8 mouse cellular contexts compared by ENCODE assay signal in genomic region chr3:49866061-49866515, GRCm38 (mm10).
DNase-seq lines count a peak whose midpoint lies in the region; ATAC-seq lines count a peak whose summit lies in the region.

No protein-coding gene starts in this region.

- 6% methylated on average over 11 of the region's 11 CpGs for WGBS in hindbrain, embryonic 10.5 days

- no peaks in the 10 kb centered on the region for H3K9me3 ChIP-seq in hindbrain, embryonic 10.5 days

- no peak for ATAC-seq in erythroid progenitor cell, adult 5-6 weeks (replicated peaks; ENCODE audit: low FRiP score, poor library complexity, severe bottlenecking)

- no peaks in the 10 kb centered on the region for H3K27me3 ChIP-seq in hindbrain, embryonic 10.5 days (ENCODE audit: insufficient read depth, poor library complexity, severe bottlenecking)

- peak; percentile 32 for DNase-seq in Muller cell, postnatal 12 days (ENCODE audit: inconsistent ontology term)
- peak; percentile 90 for DNase-seq in embryo, embryonic 10 days (ENCODE audit: low spot score)
- DNase-seq in hindbrain, embryonic 10.5 days (ENCODE audit: low spot score): peak; percentile 90
- DNase-seq in lung, postnatal 4 days: peak; percentile 36 to 63
- no peak for DNase-seq in adrenal gland, postnatal 25 days
- DNase-seq in frontal cortex, adult 2 months (ENCODE audit: extremely low spot score in 1 of 2, low spot score in 1 of 2): no peak
- no peak for DNase-seq in frontal cortex, postnatal 36 days (ENCODE audit: low spot score in 2 of 2)

- peaks cover 51% of the 10 kb centered on the region for H3K4me1 ChIP-seq in hindbrain, embryonic 10.5 days (replicated peaks)

- no peaks in the 10 kb centered on the region for H3K36me3 ChIP-seq in hindbrain, embryonic 10.5 days

- H3K4me3 ChIP-seq in hindbrain, embryonic 10.5 days: peak overlapping the region; percentile 26

- H3K27ac ChIP-seq in hindbrain, embryonic 10.5 days: peak overlapping the region; percentile 90

Comparison
In these comparisons a context has a peak if more than half of its experiments do, and no peak if none do; other contexts are left out.
1. DNase-seq: peak in Muller cell, postnatal 12 days (single experiment), embryo, embryonic 10 days (single experiment), hindbrain, embryonic 10.5 days (single experiment) and lung, postnatal 4 days (2 of 2); none in adrenal gland, postnatal 25 days (single experiment), frontal cortex, adult 2 months (0 of 2) and frontal cortex, postnatal 36 days (0 of 2).